Mouse (Mus musculus): ENCODE measurements around the gene Ash1l.

- TF ChIP-seq CTCF (IDR thresholded peaks at IDR 0.05; ENCODE audit: insufficient read depth, low read length) = no peak
- TF ChIP-seq POLR2A (IDR thresholded peaks at IDR 0.05; ENCODE audit: borderline replicate concordance, extremely low read depth, low read depth, low read length) = no peak
These were observed 116.8 kb downstream of the Ash1l start for GRCm38 (mm10) chr3:89067265-89067664.
